Mouse (Mus musculus): ENCODE data around the gene Crtam.

DNA sequence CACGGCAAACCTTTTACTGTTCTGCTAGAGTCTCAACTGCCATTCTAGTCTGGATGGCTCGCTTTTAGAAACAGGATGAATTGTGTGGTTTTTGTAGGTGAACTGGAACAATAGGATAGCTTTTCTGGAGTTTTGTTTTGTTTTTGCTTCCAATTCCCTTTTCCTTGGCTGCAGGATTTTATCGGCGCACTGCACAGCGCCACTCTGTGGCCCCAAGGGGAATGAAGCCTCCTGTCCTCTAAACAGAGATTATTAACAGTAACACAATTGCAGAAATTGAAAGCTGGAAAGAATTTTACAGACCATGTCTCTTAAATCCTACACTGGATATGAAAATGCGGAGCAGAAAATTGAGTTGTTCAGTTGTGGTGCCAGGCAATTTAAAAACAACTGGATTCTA lies 21.9 kb downstream of the Crtam start:
- TF ChIP-seq CTCF (IDR thresholded peaks at IDR 0.05; ENCODE audit: low read depth, low read length) = peak; percentile 67
- no peak for TF ChIP-seq POLR2A (IDR thresholded peaks at IDR 0.05; ENCODE audit: extremely low read depth, insufficient read depth, low read length)
